Mouse (Mus musculus): Measurements from ENCODE around the gene Wdr60. TPM values are rescaled to one million over a fixed set of nuclear protein-coding genes. Genes with fewer than 3 reads are reported as not detected.

Gene Wdr60
- polyA plus RNA-seq (2014; fragmentation: Illumina TruSeq; extraction: RNeasy Lipid Tissue Mini Kit (QIAGEN cat#74804); ENCODE audit: low replicate concordance) = 1.9 TPM

DNA sequence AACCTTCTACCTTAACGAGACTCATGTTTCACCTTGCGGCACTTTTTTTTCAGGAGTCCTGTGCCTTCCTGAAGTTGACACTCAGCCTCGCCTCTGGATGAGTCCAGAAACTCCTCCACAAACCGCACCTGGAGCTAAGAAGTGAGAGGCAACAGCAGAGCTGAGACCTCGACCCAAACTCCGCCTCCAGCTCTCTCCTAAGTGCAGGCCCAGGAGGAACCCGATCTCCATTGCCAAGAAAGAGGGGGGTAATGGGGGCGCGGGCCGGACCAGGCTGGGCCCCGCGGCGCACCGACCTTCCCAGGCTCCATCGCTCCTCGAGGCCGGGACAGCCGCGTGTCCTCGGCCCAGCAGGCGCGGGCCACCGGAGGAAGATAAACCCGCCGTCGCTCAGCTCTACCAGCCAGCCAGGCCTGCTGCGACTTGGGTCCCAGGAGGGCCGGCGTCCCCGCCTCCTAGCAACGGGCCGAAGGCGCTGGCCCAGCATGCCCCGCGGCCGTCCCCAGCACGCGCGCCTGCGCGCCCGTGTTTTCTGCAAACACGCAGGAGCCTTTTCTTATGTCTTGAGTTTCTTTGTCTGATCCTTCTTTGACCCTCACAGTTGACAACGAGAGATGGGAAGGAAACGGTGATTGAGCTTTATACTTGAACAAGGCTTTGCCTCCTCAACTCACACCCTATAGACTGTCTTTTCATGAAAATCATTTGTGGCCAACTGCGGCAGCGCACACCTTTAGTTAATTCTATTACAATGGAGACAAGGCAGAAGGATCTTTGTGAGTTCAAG lies at the start of gene Wdr60:
Gene Wdr60, minus strand, starts transcription at position 468 of the 787 bp plus-strand sequence.

DNA sequence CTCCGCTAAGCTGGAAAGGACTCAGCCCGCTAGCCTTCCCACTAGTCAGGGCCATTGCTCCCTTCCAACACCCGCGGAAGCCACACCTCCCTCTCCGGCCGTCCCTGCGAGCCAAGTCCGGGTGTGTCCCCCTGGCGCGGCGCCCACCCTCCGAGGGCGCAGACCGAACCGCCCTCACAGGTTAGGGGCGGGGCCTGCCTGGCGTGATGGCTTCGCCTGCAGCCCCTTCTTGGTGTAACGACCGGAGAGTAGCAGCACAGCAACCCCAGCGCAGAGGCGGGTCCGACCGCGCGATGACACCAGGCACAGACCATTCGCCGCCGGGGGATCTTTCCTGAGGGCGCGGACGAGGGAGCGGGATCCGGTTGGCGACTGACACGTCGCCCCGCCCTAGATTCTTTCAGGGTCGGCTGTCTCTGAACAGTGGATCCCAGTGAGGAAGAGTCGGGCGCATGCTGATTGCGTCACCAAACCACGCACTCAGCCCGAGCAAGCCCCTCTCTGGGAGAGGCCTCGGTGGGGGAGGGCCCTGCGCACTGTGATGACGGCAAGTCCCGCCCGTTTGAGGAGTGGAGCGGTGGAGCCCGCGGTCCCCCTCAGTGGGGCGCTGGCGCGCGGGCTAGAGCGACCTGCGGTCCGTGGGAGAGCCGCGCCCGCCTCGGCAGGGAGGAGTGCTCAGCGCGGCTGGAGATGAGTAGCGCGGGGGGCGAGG lies 18.0 kb upstream of the Wdr60 start, which contains the start of gene Esyt2:
Gene Esyt2, plus strand, starts transcription at position 544 of the 712 bp plus-strand sequence.

DNA sequence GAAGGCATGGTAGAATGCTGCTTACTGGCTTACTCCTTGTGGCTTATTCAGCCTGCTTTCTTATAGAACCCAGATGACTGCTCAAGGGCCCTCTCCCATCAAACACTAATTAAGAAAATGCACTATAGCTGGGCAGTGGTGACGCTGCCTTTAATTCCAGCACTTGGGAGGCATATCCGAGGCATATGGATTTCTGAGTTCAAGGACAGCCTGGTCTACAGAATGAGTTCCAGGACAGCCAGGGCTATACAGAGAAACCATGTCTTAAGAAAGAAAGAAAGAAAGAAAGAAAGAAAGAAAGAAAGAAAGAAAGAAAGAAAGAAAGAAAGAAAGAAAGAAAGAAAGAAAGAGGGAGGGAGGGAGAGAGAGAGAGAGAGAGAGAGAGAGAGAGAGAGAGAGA lies 12.3 kb upstream of the Wdr60 start, which contains the start of gene Gm11027:
Gene Gm11027, plus strand, starts transcription at position 301 of the 400 bp plus-strand sequence.

Other genes starting within 250 kb of the Wdr60 start
- 183 TPM for gene Zfp386, start 215.3 kb downstream of the Wdr60 start, polyA plus RNA-seq (2014; fragmentation: Illumina TruSeq; extraction: RNeasy Lipid Tissue Mini Kit (QIAGEN cat#74804); ENCODE audit: low replicate concordance)
- gene Vipr2, start 185.3 kb downstream of the Wdr60 start, polyA plus RNA-seq (2014; fragmentation: Illumina TruSeq; extraction: RNeasy Lipid Tissue Mini Kit (QIAGEN cat#74804); ENCODE audit: low replicate concordance) = 0.85 TPM
- not detected for gene Gm11027, start 12.4 kb upstream of the Wdr60 start, polyA plus RNA-seq (2014; fragmentation: Illumina TruSeq; extraction: RNeasy Lipid Tissue Mini Kit (QIAGEN cat#74804); ENCODE audit: low replicate concordance)
- 93.1 TPM for gene Esyt2, start 18.2 kb upstream of the Wdr60 start, polyA plus RNA-seq (2014; fragmentation: Illumina TruSeq; extraction: RNeasy Lipid Tissue Mini Kit (QIAGEN cat#74804); ENCODE audit: low replicate concordance)
- gene Ncapg2, start 142.4 kb upstream of the Wdr60 start, polyA plus RNA-seq (2014; fragmentation: Illumina TruSeq; extraction: RNeasy Lipid Tissue Mini Kit (QIAGEN cat#74804); ENCODE audit: low replicate concordance) = 29.7 TPM
- 0.26 TPM for gene Ptprn2, start 222.7 kb upstream of the Wdr60 start, polyA plus RNA-seq (2014; fragmentation: Illumina TruSeq; extraction: RNeasy Lipid Tissue Mini Kit (QIAGEN cat#74804); ENCODE audit: low replicate concordance)

All from small intestine, adult 10 weeks (tissue).